Mouse (Mus musculus): ENCODE data around the gene Ddx18. TPM values are rescaled to one million over a fixed set of nuclear protein-coding genes. Genes with fewer than 3 reads are reported as not detected.

Ddx18 gene
- polyA plus RNA-seq, 1 experiment from 2014 or later, result 52.5 TPM

GRCm38 (mm10) chr1:121577491-121577890 lies 9.7 kb upstream of the Ddx18 start:
- no peaks in the 10 kb centered on the region for H3K27me3 ChIP-seq (ENCODE audit: control insufficient read depth, insufficient read depth, low read depth, low read length)
- no peak overlapping the region for H3K27ac ChIP-seq (ENCODE audit: low read length)
- ATAC-seq (ENCODE audit: low read depth), result no peak
- H3K36me3 ChIP-seq (ENCODE audit: control insufficient read depth, insufficient read depth, low read length), result no peaks in the 10 kb centered on the region
- no peak overlapping the region for H3K4me3 ChIP-seq (ENCODE audit: low read length)
- no peaks in the 10 kb centered on the region for H3K4me1 ChIP-seq (replicated peaks; ENCODE audit: control insufficient read depth, insufficient read depth, low read length)
- H3K4me2 ChIP-seq (ENCODE audit: low read depth, low read length), result no peak overlapping the region
- no peaks in the 10 kb centered on the region for H3K9me3 ChIP-seq (ENCODE audit: control insufficient read depth, low read length)
- H3K9ac ChIP-seq (ENCODE audit: low read length), result no peak overlapping the region
- WGBS, result 22% methylated on average over 1 of the region's 1 CpGs

DNA sequence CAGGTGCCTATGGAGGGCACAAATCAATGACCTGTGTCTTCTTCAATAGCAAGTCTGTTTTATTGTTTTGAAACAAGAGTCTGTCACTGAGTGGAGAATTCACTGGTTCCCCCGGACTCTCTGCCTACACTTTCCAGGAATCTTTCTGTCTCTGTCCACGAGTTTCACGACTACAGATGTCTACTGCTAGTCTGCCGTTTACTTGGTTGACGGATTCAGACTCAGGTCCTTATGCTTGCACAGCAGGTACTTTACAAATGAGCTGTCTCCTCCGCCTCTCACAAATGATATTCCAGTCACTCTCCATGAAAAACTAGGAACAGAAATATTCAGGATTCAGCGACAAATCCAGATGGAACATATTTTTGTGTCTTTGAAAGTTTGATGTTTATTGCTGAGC lies 2.7 kb upstream of the Ddx18 start:
- Histone ChIP-seq H3K4me2 (ENCODE audit: low read depth, low read length) (no peak overlapping the region), H3K27ac (ENCODE audit: low read length) (no peak overlapping the region), H3K9me3 (ENCODE audit: control insufficient read depth, low read length) (no peaks in the 10 kb centered on the region), H3K4me3 (ENCODE audit: low read length) (no peak overlapping the region), H3K4me1 (replicated peaks; ENCODE audit: control insufficient read depth, insufficient read depth, low read length) (peaks cover 4% of the 10 kb centered on the region; the same call in 1 of the 2 replicates), H3K9ac (ENCODE audit: low read length) (no peak overlapping the region), H3K27me3 (ENCODE audit: control insufficient read depth, insufficient read depth, low read depth, low read length) (no peaks in the 10 kb centered on the region), H3K36me3 (ENCODE audit: control insufficient read depth, insufficient read depth, low read length) (no peaks in the 10 kb centered on the region)
- 77% methylated on average over 7 of the region's 7 CpGs for WGBS
- no peak for ATAC-seq (ENCODE audit: low read depth)

DNA sequence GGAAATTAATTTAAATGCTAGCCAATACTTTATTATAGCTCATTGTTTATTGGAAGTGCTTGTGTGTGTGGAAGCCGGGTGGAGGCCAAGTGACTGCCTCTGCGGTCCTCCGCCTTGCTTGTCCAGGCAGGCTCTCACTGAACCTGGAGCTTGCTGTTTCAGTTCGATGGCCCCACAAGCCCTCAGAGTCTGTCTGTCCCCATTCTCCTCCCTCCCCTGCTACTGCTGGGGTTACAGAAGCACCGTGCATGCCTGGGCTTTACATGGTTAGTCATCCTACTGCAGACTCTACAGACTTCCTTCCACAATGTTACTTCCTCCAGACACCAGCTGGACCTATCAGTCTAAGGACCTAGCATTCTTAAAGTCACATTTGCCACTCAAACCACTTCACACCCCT lies 9.9 kb downstream of the Ddx18 start:
- Histone ChIP-seq H3K36me3 (ENCODE audit: control insufficient read depth, insufficient read depth, low read length) (peaks cover 65% of the 10 kb centered on the region), H3K4me3 (ENCODE audit: low read length) (no peak overlapping the region), H3K27me3 (ENCODE audit: control insufficient read depth, insufficient read depth, low read depth, low read length) (no peaks in the 10 kb centered on the region), H3K4me2 (ENCODE audit: low read depth, low read length) (no peak overlapping the region), H3K4me1 (replicated peaks; ENCODE audit: control insufficient read depth, insufficient read depth, low read length) (no peaks in the 10 kb centered on the region), H3K9me3 (ENCODE audit: control insufficient read depth, low read length) (no peaks in the 10 kb centered on the region), H3K9ac (ENCODE audit: low read length) (no peak overlapping the region), H3K27ac (ENCODE audit: low read length) (no peak overlapping the region)
- ATAC-seq (ENCODE audit: low read depth), result no peak
- 90% methylated on average over 5 of the region's 5 CpGs for WGBS

DNA sequence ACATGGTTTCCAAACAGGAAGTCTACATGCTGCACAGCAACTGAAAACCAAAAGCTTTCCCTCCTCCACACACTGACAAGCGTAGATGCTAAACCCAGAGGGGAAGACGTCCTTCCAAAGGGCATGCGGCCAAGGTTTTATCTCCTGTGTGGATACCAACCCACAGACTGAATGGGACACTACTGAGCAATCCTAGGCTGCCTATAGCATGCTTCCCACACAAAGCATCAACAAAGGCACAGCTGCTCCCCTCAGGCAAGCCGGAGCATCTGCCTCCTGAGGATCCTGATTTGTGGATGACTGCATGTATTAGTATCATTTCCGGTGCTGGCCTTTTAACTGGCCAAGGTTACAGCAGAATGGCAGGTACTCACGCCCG lies 16.3 kb downstream of the Ddx18 start:
- Histone ChIP-seq H3K4me3 (ENCODE audit: low read length) (no peak overlapping the region), H3K4me2 (ENCODE audit: low read depth, low read length) (no peak overlapping the region), H3K9me3 (ENCODE audit: control insufficient read depth, low read length) (no peaks in the 10 kb centered on the region), H3K4me1 (replicated peaks; ENCODE audit: control insufficient read depth, insufficient read depth, low read length) (no peaks in the 10 kb centered on the region), H3K36me3 (ENCODE audit: control insufficient read depth, insufficient read depth, low read length) (peaks cover 20% of the 10 kb centered on the region), H3K27me3 (ENCODE audit: control insufficient read depth, insufficient read depth, low read depth, low read length) (no peaks in the 10 kb centered on the region), H3K9ac (ENCODE audit: low read length) (no peak overlapping the region), H3K27ac (ENCODE audit: low read length) (no peak overlapping the region)
- no peak for ATAC-seq (ENCODE audit: low read depth)
- WGBS, result 77% methylated on average over 7 of the region's 7 CpGs

GRCm38 (mm10) chr1:121550801-121551456 lies 16.9 kb downstream of the Ddx18 start:
- no peak overlapping the region for H3K4me2 ChIP-seq (ENCODE audit: low read depth, low read length)
- 78% methylated on average over 16 of the region's 16 CpGs for WGBS
- no peak for ATAC-seq (ENCODE audit: low read depth)
- H3K27me3 ChIP-seq (ENCODE audit: control insufficient read depth, insufficient read depth, low read depth, low read length), result no peaks in the 10 kb centered on the region
- peaks cover 16% of the 10 kb centered on the region for H3K36me3 ChIP-seq (ENCODE audit: control insufficient read depth, insufficient read depth, low read length)
- H3K9me3 ChIP-seq (ENCODE audit: control insufficient read depth, low read length), result no peaks in the 10 kb centered on the region
- no peak overlapping the region for H3K9ac ChIP-seq (ENCODE audit: low read length)
- no peak overlapping the region for H3K27ac ChIP-seq (ENCODE audit: low read length)
- H3K4me3 ChIP-seq (ENCODE audit: low read length), result no peak overlapping the region
- H3K4me1 ChIP-seq (replicated peaks; ENCODE audit: control insufficient read depth, insufficient read depth, low read length), result no peaks in the 10 kb centered on the region

DNA sequence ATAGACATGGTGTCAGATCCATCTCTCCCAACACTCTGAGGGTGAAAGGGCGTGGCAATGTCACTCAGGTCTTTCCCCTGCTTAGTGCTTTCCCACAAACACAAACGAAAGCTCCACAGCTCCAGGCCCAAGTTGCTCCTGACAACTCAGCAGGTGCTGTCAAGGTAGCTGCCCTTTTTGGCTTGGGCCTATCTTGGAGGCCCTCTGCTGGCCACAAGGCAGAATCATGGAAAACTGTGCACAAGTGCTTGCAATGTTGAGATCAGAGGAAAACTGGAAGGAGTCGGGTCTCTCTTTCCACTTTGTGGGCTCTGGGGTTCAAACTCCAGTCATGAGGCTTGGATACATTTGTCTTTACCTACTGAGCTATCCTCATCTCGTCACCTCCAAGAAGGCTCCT lies 18.3 kb downstream of the Ddx18 start:
- H3K27ac ChIP-seq (ENCODE audit: low read length), result no peak overlapping the region
- no peak for ATAC-seq (ENCODE audit: low read depth)
- 64% methylated on average over 4 of the region's 4 CpGs for WGBS
- H3K27me3 ChIP-seq (ENCODE audit: control insufficient read depth, insufficient read depth, low read depth, low read length), result no peaks in the 10 kb centered on the region
- no peaks in the 10 kb centered on the region for H3K9me3 ChIP-seq (ENCODE audit: control insufficient read depth, low read length)
- no peak overlapping the region for H3K4me3 ChIP-seq (ENCODE audit: low read length)
- no peak overlapping the region for H3K9ac ChIP-seq (ENCODE audit: low read length)
- H3K4me1 ChIP-seq (replicated peaks; ENCODE audit: control insufficient read depth, insufficient read depth, low read length), result no peaks in the 10 kb centered on the region
- H3K4me2 ChIP-seq (ENCODE audit: low read depth, low read length), result no peak overlapping the region
- H3K36me3 ChIP-seq (ENCODE audit: control insufficient read depth, insufficient read depth, low read length), result peaks cover 11% of the 10 kb centered on the region

GRCm38 (mm10) chr1:121548667-121549066 lies 19.1 kb downstream of the Ddx18 start:
- Histone ChIP-seq H3K27me3 (ENCODE audit: control insufficient read depth, insufficient read depth, low read depth, low read length) (no peaks in the 10 kb centered on the region), H3K4me3 (ENCODE audit: low read length) (no peak overlapping the region), H3K4me1 (replicated peaks; ENCODE audit: control insufficient read depth, insufficient read depth, low read length) (no peaks in the 10 kb centered on the region), H3K9ac (ENCODE audit: low read length) (no peak overlapping the region), H3K27ac (ENCODE audit: low read length) (no peak overlapping the region), H3K4me2 (ENCODE audit: low read depth, low read length) (no peak overlapping the region), H3K9me3 (ENCODE audit: control insufficient read depth, low read length) (no peaks in the 10 kb centered on the region), H3K36me3 (ENCODE audit: control insufficient read depth, insufficient read depth, low read length) (peaks cover 8% of the 10 kb centered on the region)
- 91% methylated on average over 4 of the region's 4 CpGs for WGBS
- ATAC-seq (ENCODE audit: low read depth), result no peak

- ATAC-seq (ENCODE audit: low read depth), result no peak
- Histone ChIP-seq H3K4me3 (ENCODE audit: low read length) (no peak overlapping the region), H3K36me3 (ENCODE audit: control insufficient read depth, insufficient read depth, low read length) (no peaks in the 10 kb centered on the region), H3K9ac (ENCODE audit: low read length) (no peak overlapping the region), H3K9me3 (ENCODE audit: control insufficient read depth, low read length) (no peaks in the 10 kb centered on the region), H3K27me3 (ENCODE audit: control insufficient read depth, insufficient read depth, low read depth, low read length) (no peaks in the 10 kb centered on the region), H3K4me1 (replicated peaks; ENCODE audit: control insufficient read depth, insufficient read depth, low read length) (no peaks in the 10 kb centered on the region), H3K4me2 (ENCODE audit: low read depth, low read length) (no peak overlapping the region), H3K27ac (ENCODE audit: low read length) (no peak overlapping the region)
- WGBS, result 64% methylated on average over 2 of the region's 2 CpGs
Observed at GRCm38 (mm10) chr1:121546844-121547243, 20.9 kb downstream of the Ddx18 start.

DNA sequence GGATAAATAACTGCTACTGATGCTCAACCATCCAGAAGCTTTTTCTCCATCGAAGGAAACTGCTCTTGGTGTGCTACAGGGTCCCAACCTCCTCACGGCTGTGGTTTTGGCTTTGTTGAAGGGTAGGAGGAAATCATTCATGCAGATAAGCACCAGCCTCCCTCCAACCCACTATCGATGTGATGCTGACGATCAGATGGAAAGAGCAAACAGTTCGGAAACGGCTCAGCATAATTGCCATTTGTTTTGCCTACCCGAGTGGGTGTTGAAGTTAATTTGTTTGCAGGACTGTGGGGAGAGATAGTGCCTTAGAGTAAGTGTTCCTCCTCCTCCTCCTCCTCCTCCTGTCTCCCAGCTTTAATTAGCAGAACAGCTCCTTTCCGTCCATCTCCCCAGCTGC lies 27.4 kb downstream of the Ddx18 start:
- WGBS, result 51% methylated on average over 8 of the region's 8 CpGs
- no peaks in the 10 kb centered on the region for H3K27me3 ChIP-seq (ENCODE audit: control insufficient read depth, insufficient read depth, low read depth, low read length)
- no peak overlapping the region for H3K27ac ChIP-seq (ENCODE audit: low read length)
- H3K9me3 ChIP-seq (ENCODE audit: control insufficient read depth, low read length), result no peaks in the 10 kb centered on the region
- no peak overlapping the region for H3K9ac ChIP-seq (ENCODE audit: low read length)
- no peak overlapping the region for H3K4me3 ChIP-seq (ENCODE audit: low read length)
- ATAC-seq (ENCODE audit: low read depth), result no peak
- H3K36me3 ChIP-seq (ENCODE audit: control insufficient read depth, insufficient read depth, low read length), result no peaks in the 10 kb centered on the region
- no peak overlapping the region for H3K4me2 ChIP-seq (ENCODE audit: low read depth, low read length)
- H3K4me1 ChIP-seq (replicated peaks; ENCODE audit: control insufficient read depth, insufficient read depth, low read length), result no peaks in the 10 kb centered on the region

GRCm38 (mm10) chr1:121531439-121531838 lies 36.4 kb downstream of the Ddx18 start:
- H3K4me1 ChIP-seq (replicated peaks; ENCODE audit: control insufficient read depth, insufficient read depth, low read length), result peaks cover 8% of the 10 kb centered on the region
- H3K9me3 ChIP-seq (ENCODE audit: control insufficient read depth, low read length), result no peaks in the 10 kb centered on the region
- no peak overlapping the region for H3K4me2 ChIP-seq (ENCODE audit: low read depth, low read length)
- H3K27me3 ChIP-seq (ENCODE audit: control insufficient read depth, insufficient read depth, low read depth, low read length), result peaks cover 14% of the 10 kb centered on the region
- H3K4me3 ChIP-seq (ENCODE audit: low read length), result no peak overlapping the region
- H3K9ac ChIP-seq (ENCODE audit: low read length), result no peak overlapping the region
- no peak overlapping the region for H3K27ac ChIP-seq (ENCODE audit: low read length)
- H3K36me3 ChIP-seq (ENCODE audit: control insufficient read depth, insufficient read depth, low read length), result no peaks in the 10 kb centered on the region
- ATAC-seq (ENCODE audit: low read depth), result no peak
- WGBS, result 53% methylated on average over 7 of the region's 7 CpGs

All from lung, embryonic 16.5 days (tissue).